Mouse (Mus musculus): Measurements from ENCODE around the gene Leng9. TPM values are rescaled to one million over a fixed set of nuclear protein-coding genes. Genes with fewer than 3 reads are reported as not detected.

Gene Leng9
- polyA plus RNA-seq, 1 experiment from 2014 or later, result 2.3 TPM

- no peaks in the 10 kb centered on the region for H3K4me1 ChIP-seq (ENCODE audit: insufficient read depth)
- WGBS, result 35% methylated on average over 3 of the region's 3 CpGs
- DNase-seq (no peak), ATAC-seq (ENCODE audit: insufficient read depth) (no peak)
- TF ChIP-seq CTCF (IDR thresholded peaks at IDR 0.05; ENCODE audit: low read depth), result no peak
- H3K27me3 ChIP-seq (ENCODE audit: insufficient read depth, low read length), result no peaks in the 10 kb centered on the region
- no peak overlapping the region for H3K4me2 ChIP-seq
- no peaks in the 10 kb centered on the region for H3K9me3 ChIP-seq (ENCODE audit: low read depth, low read length)
- H3K4me3 ChIP-seq (ENCODE audit: low read depth, low read length), result no peak overlapping the region
- no peak overlapping the region for H3K27ac ChIP-seq (ENCODE audit: low read depth)
- no peaks in the 10 kb centered on the region for H3K36me3 ChIP-seq (ENCODE audit: insufficient read depth)
- no peak overlapping the region for H3K9ac ChIP-seq
Measured at GRCm38 (mm10) chr7:4111766-4112165, 38.4 kb downstream of the Leng9 start.

- no peak overlapping the region for H3K4me2 ChIP-seq
- DNase-seq (peak; percentile 83), ATAC-seq (ENCODE audit: insufficient read depth) (no peak)
- H3K36me3 ChIP-seq (ENCODE audit: insufficient read depth), result no peaks in the 10 kb centered on the region
- H3K4me3 ChIP-seq (ENCODE audit: low read depth, low read length), result no peak overlapping the region
- TF ChIP-seq CTCF (IDR thresholded peaks at IDR 0.05; ENCODE audit: low read depth), result peak; percentile 77
- no peak overlapping the region for H3K27ac ChIP-seq (ENCODE audit: low read depth)
- 18% methylated on average over 4 of the region's 4 CpGs for WGBS
- H3K27me3 ChIP-seq (ENCODE audit: insufficient read depth, low read length), result no peaks in the 10 kb centered on the region
- no peaks in the 10 kb centered on the region for H3K4me1 ChIP-seq (ENCODE audit: insufficient read depth)
- no peaks in the 10 kb centered on the region for H3K9me3 ChIP-seq (ENCODE audit: low read depth, low read length)
- no peak overlapping the region for H3K9ac ChIP-seq
Measured at GRCm38 (mm10) chr7:4103411-4103810, 46.8 kb downstream of the Leng9 start.

GRCm38 (mm10) chr7:4101144-4101543, 49.0 kb downstream of the Leng9 start:
- no peak overlapping the region for H3K4me2 ChIP-seq
- DNase-seq, result no peak
- no peaks in the 10 kb centered on the region for H3K36me3 ChIP-seq (ENCODE audit: insufficient read depth)
- no peak for TF ChIP-seq CTCF (IDR thresholded peaks at IDR 0.05; ENCODE audit: low read depth)
- H3K4me1 ChIP-seq (ENCODE audit: insufficient read depth), result no peaks in the 10 kb centered on the region
- H3K4me3 ChIP-seq (ENCODE audit: low read depth, low read length), result no peak overlapping the region
- no peak for ATAC-seq (ENCODE audit: insufficient read depth)
- 84% methylated on average over 5 of the region's 5 CpGs for WGBS
- H3K27me3 ChIP-seq (ENCODE audit: insufficient read depth, low read length), result no peaks in the 10 kb centered on the region
- no peaks in the 10 kb centered on the region for H3K9me3 ChIP-seq (ENCODE audit: low read depth, low read length)
- H3K9ac ChIP-seq, result no peak overlapping the region
- no peak overlapping the region for H3K27ac ChIP-seq (ENCODE audit: low read depth)

GRCm38 (mm10) chr7:4098832-4099231, 51.3 kb downstream of the Leng9 start:
- H3K27ac ChIP-seq (ENCODE audit: low read depth), result no peak overlapping the region
- no peak overlapping the region for H3K9ac ChIP-seq
- H3K4me2 ChIP-seq, result no peak overlapping the region
- H3K4me1 ChIP-seq (ENCODE audit: insufficient read depth), result no peaks in the 10 kb centered on the region
- ATAC-seq (ENCODE audit: insufficient read depth), result no peak
- H3K36me3 ChIP-seq (ENCODE audit: insufficient read depth), result no peaks in the 10 kb centered on the region
- WGBS, result 59% methylated on average over 2 of the region's 2 CpGs
- H3K9me3 ChIP-seq (ENCODE audit: low read depth, low read length), result no peaks in the 10 kb centered on the region
- H3K4me3 ChIP-seq (ENCODE audit: low read depth, low read length), result no peak overlapping the region
- no peak for DNase-seq
- no peaks in the 10 kb centered on the region for H3K27me3 ChIP-seq (ENCODE audit: insufficient read depth, low read length)
- no peak for TF ChIP-seq CTCF (IDR thresholded peaks at IDR 0.05; ENCODE audit: low read depth)

DNA sequence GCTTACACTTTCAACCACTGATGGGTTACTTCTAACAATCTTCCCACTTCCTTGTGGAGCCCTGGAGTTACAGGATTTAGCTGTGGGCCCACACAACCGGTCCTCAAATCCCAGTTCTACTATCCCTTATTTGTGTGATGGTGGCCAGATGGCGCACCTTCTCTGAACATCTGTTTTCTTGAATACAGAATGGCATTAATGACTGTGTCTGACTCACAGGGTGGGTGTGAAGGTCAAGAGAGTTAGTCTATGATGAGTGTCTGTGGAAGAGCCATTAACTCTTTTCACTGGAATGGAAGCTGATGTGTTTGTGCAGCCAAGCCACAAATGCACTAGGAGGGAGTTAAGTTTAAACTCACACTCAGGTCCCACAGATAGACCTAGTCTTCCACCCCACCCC, 51.9 kb downstream of the Leng9 start:
- WGBS, result 66% methylated on average over 2 of the region's 2 CpGs
- Histone ChIP-seq H3K9me3 (ENCODE audit: low read depth, low read length) (no peaks in the 10 kb centered on the region), H3K4me3 (ENCODE audit: low read depth, low read length) (no peak overlapping the region), H3K4me1 (ENCODE audit: insufficient read depth) (no peaks in the 10 kb centered on the region), H3K27ac (ENCODE audit: low read depth) (no peak overlapping the region), H3K9ac (no peak overlapping the region), H3K36me3 (ENCODE audit: insufficient read depth) (no peaks in the 10 kb centered on the region), H3K4me2 (no peak overlapping the region), H3K27me3 (ENCODE audit: insufficient read depth, low read length) (no peaks in the 10 kb centered on the region)
- ATAC-seq (ENCODE audit: insufficient read depth) (no peak), DNase-seq (no peak)
- no peak for TF ChIP-seq CTCF (IDR thresholded peaks at IDR 0.05; ENCODE audit: low read depth)

Other genes with a start within 250 kb of the Leng9 start
- 0.18 and 0.26 TPM in 2 replicates for gene Lilra6, start 234.9 kb downstream of the Leng9 start, polyA plus RNA-seq (2014; fragmentation: Nextera tagmentation; extraction: Ambion mirVana)
- 0.16 and 0.93 TPM in 2 replicates for gene Lair1, start 87.2 kb downstream of the Leng9 start, polyA plus RNA-seq (2014; fragmentation: Nextera tagmentation; extraction: Ambion mirVana)
- 2.1 and 2.6 TPM in 2 replicates for gene Ttyh1, start 31.0 kb downstream of the Leng9 start, polyA plus RNA-seq (2014; fragmentation: Nextera tagmentation; extraction: Ambion mirVana)
- gene Leng8, start 13.3 kb downstream of the Leng9 start, polyA plus RNA-seq (2014; fragmentation: Nextera tagmentation; extraction: Ambion mirVana), result 44.6 and 51.2 TPM in 2 replicates
- gene Cdc42ep5, start 14.5 kb upstream of the Leng9 start, polyA plus RNA-seq (2014; fragmentation: Nextera tagmentation; extraction: Ambion mirVana), result 33.3 and 37.5 TPM in 2 replicates
- gene Lilra5, start 87.4 kb upstream of the Leng9 start, polyA plus RNA-seq (2014; fragmentation: Nextera tagmentation; extraction: Ambion mirVana), result not detected in 2 replicates
- not detected in 2 replicates for gene Ncr1, start 187.3 kb upstream of the Leng9 start, polyA plus RNA-seq (2014; fragmentation: Nextera tagmentation; extraction: Ambion mirVana)
- gene Gp6, start 247.4 kb upstream of the Leng9 start, polyA plus RNA-seq (2014; fragmentation: Nextera tagmentation; extraction: Ambion mirVana), result 0.39 and 0.97 TPM in 2 replicates

Measured in lung, embryonic 14.5 days (tissue).